Mouse (Mus musculus) leukemia stem cell, adult 10-12 weeks (primary cell): ENCODE measurements around the gene Cyp4a32. TPM values are rescaled to one million over a fixed set of nuclear protein-coding genes. Genes with fewer than 3 reads are reported as not detected.

Experiments
- polyA plus RNA-seq: library from polyadenylated mRNA; stranded (reverse); fragments of >175 nt; gene quantifications from 2 replicates; pipeline ENCODE4 v1.2.3, GENCODE M21; 2012; ENCODE audit warnings: low replicate concordance

Gene Cyp4a32
- not detected in 2 replicates for polyA plus RNA-seq

GRCm38 (mm10) chr4:115600611-115601010 is at the start of gene Cyp4a32:
Cyp4a32 (plus strand) TSS chr4:115600969.

GRCm38 (mm10) chr4:115563401-115563800 is 37.4 kb upstream of the Cyp4a32 start, which contains the start of gene Cyp4a31:
Cyp4a31 (plus strand) TSS chr4:115563649.

GRCm38 (mm10) chr4:115647580-115647979 is 46.8 kb downstream of the Cyp4a32 start, which contains the start of gene Cyp4b1:
Cyp4b1 (minus strand) TSS chr4:115647723.

Other genes starting within 250 kb of the Cyp4a32 start
- not detected in 2 replicates for gene Cyp4a12b, start 189.3 kb upstream of the Cyp4a32 start, polyA plus RNA-seq
- not detected in 2 replicates for gene Cyp4a30b, start 148.4 kb upstream of the Cyp4a32 start, polyA plus RNA-seq
- not detected in 2 replicates for gene Cyp4a14, start 104.8 kb upstream of the Cyp4a32 start, polyA plus RNA-seq
- not detected in 2 replicates for gene Cyp4a10, start 82.7 kb upstream of the Cyp4a32 start, polyA plus RNA-seq
- not detected in 2 replicates for gene Cyp4a31, start 37.3 kb upstream of the Cyp4a32 start, polyA plus RNA-seq
- 1.5 TPM in 1 of 2 replicates, not detected in the other for gene Cyp4b1, start 46.8 kb downstream of the Cyp4a32 start, polyA plus RNA-seq
- gene Efcab14, start 136.8 kb downstream of the Cyp4a32 start, polyA plus RNA-seq, result 14.8 and 29.5 TPM in 2 replicates
- gene Tex38, start 180.0 kb downstream of the Cyp4a32 start, polyA plus RNA-seq, result not detected in 2 replicates
- 10.3 and 13.7 TPM in 2 replicates for gene Atpaf1, start 183.8 kb downstream of the Cyp4a32 start, polyA plus RNA-seq
- gene Mob3c, start 227.1 kb downstream of the Cyp4a32 start, polyA plus RNA-seq, result 11.1 and 14.7 TPM in 2 replicates
- 22.0 and 87.7 TPM in 2 replicates for gene Mknk1, start 238.2 kb downstream of the Cyp4a32 start, polyA plus RNA-seq